Mouse (Mus musculus): ENCODE results near the gene Tdpoz4. TPM values are rescaled to one million over a fixed set of nuclear protein-coding genes. Genes with fewer than 3 reads are reported as not detected.
"Not testable (repeated sequence)": the region's sequence is repeated elsewhere in the genome, so short reads cannot be mapped to it uniquely, and the experiment has no call there.

The Tdpoz4 gene
- not detected in 2 replicates for polyA plus RNA-seq (2016; fragmentation: Nextera tagmentation; extraction: Ambion mirVana)

DNA sequence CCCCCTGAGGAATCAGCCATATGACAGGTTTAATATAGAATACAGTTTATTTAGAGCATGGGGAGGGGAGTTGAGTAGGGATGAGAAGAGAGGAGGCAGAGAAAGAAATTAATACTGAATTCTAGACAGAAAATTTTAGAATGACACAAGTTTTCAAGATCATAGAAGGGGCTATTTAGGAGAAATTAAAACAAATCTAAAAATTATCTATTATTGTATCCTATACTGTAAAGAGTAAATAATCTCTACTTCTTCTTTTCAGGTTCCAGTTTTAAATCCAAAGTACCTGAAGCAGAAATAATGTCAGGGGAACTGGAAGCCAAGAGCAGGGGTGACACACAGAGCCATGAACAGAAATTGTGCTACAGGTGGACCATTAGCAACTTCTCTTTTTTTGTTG is at the start of gene Tdpoz4:
Gene Tdpoz4 (plus strand): TSS at position 301 of the 400 bp plus-strand sequence.
- H3K4me1 ChIP-seq; H3K36me3 ChIP-seq; H3K27me3 ChIP-seq (ENCODE audit: low read depth, poor library complexity, severe bottlenecking); H3K9me3 ChIP-seq (replicated peaks); H3K4me3 ChIP-seq; DNase-seq (ENCODE audit: low spot score); H3K27ac ChIP-seq (replicated peaks): not testable (repeated sequence)

DNA sequence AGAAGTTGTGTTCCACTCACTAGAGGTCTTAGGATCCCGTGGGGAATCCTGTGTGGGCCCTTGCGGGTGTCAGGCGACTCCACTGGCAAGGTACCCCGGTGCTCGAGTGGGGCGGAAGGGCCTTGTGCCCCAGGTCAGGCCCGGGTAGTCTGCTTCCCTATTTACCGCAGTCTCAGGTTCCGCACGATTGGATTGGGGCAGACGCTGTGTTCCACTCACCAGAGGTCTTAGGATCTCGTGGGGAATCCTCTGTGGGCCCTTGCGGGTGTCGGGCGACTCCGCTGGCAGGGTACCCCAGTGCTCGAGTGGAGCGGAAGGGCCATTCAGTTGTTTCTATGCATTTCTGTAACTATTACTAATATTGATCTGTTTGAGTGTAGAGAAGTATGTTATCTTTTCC is 42.2 kb upstream of the Tdpoz4 start:
- not testable (repeated sequence) for H3K4me3 ChIP-seq; H3K27ac ChIP-seq (replicated peaks); DNase-seq (ENCODE audit: low spot score); H3K36me3 ChIP-seq; H3K9me3 ChIP-seq (replicated peaks); H3K4me1 ChIP-seq; H3K27me3 ChIP-seq (ENCODE audit: low read depth, poor library complexity, severe bottlenecking)
- WGBS, result 95% methylated on average over 18 of the region's 18 CpGs

GRCm38 (mm10) chr3:93772700-93773099 is 23.5 kb upstream of the Tdpoz4 start, which contains the start of gene Gm5773:
TSS of gene Gm5773 (plus strand) at chr3:93773000.
- not testable (repeated sequence) for H3K36me3 ChIP-seq; H3K27me3 ChIP-seq (ENCODE audit: low read depth, poor library complexity, severe bottlenecking); H3K9me3 ChIP-seq (replicated peaks); DNase-seq (ENCODE audit: low spot score); H3K4me3 ChIP-seq; H3K4me1 ChIP-seq; H3K27ac ChIP-seq (replicated peaks)
- WGBS, result 88% methylated on average over 1 of the region's 1 CpGs

DNA sequence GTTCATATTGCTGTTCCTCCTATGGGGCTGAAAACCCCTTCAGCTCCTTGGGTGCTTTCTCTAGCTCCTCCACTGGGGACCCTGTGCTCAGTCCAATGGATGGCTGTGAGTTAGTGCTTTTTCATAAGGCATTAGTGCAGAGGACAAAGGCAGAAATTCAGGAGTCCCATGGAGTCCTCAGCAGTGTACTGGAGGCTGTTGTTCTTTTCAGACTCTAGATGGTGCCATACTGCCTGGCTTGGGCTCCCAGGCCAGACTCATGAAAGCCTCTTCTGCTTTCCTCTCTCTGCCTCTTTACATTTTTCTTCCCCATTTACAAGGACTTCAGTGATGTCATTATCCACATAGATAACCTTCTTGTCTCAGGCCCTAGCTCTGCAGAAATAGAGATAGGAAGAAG is 17.1 kb downstream of the Tdpoz4 start:
- not testable (repeated sequence) for H3K27me3 ChIP-seq (ENCODE audit: low read depth, poor library complexity, severe bottlenecking)

DNA sequence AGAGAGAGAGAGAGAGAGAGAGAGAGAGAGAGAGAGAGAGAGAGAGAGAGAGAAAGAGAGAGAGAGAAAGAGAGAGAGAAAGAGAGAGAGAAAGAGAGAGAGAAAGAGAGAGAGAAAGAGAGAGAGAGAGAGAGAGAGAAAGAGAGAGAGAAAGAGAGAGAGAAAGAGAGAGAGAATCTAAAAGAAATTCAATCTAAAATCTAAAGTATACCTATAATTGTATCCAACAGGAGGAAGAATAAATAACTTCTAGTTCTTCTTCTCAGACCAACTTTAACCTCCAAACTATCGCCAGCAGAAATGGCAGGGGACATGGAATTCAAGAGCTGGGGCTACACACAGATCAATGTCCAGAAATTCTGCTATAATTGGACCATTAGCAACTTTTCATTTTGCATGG is 29.5 kb downstream of the Tdpoz4 start, which contains the start of gene Tdpoz3:
Gene Tdpoz3 (plus strand): TSS at position 301 of the 400 bp plus-strand sequence.
- not testable (repeated sequence) for H3K36me3 ChIP-seq; H3K27ac ChIP-seq (replicated peaks); DNase-seq (ENCODE audit: low spot score); H3K9me3 ChIP-seq (replicated peaks); H3K27me3 ChIP-seq (ENCODE audit: low read depth, poor library complexity, severe bottlenecking); H3K4me1 ChIP-seq; H3K4me3 ChIP-seq
- 78% methylated on average over 1 of the region's 1 CpGs for WGBS

More for the DNA sequence above, 17.1 kb downstream of the Tdpoz4 start:
- not testable (repeated sequence) for H3K4me1 ChIP-seq; H3K27ac ChIP-seq (replicated peaks); DNase-seq (ENCODE audit: low spot score); H3K4me3 ChIP-seq; H3K9me3 ChIP-seq (replicated peaks); H3K36me3 ChIP-seq

Other genes starting within 250 kb of the Tdpoz4 start
- gene S100a10, start 241.3 kb upstream of the Tdpoz4 start, polyA plus RNA-seq (2016; fragmentation: Nextera tagmentation; extraction: Ambion mirVana), result 153 and 169 TPM in 2 replicates
- not detected in 2 replicates for gene Tdpoz2, start 143.7 kb upstream of the Tdpoz4 start, polyA plus RNA-seq (2016; fragmentation: Nextera tagmentation; extraction: Ambion mirVana)
- not detected in 2 replicates for gene Tdpoz1, start 120.1 kb upstream of the Tdpoz4 start, polyA plus RNA-seq (2016; fragmentation: Nextera tagmentation; extraction: Ambion mirVana)
- not detected in 2 replicates for gene Gm37596, start 103.3 kb upstream of the Tdpoz4 start, polyA plus RNA-seq (2016; fragmentation: Nextera tagmentation; extraction: Ambion mirVana)
- not detected in 2 replicates for gene Gm5773, start 23.4 kb upstream of the Tdpoz4 start, polyA plus RNA-seq (2016; fragmentation: Nextera tagmentation; extraction: Ambion mirVana)
- not detected in 2 replicates for gene Tdpoz3, start 29.6 kb downstream of the Tdpoz4 start, polyA plus RNA-seq (2016; fragmentation: Nextera tagmentation; extraction: Ambion mirVana)
- not detected in 2 replicates for gene Gm9117, start 147.1 kb downstream of the Tdpoz4 start, polyA plus RNA-seq (2016; fragmentation: Nextera tagmentation; extraction: Ambion mirVana)
- gene Tdpoz5, start 164.9 kb downstream of the Tdpoz4 start, polyA plus RNA-seq (2016; fragmentation: Nextera tagmentation; extraction: Ambion mirVana), result not detected in 2 replicates